9 mouse cellular contexts compared by ENCODE assay signal in the genomic region with DNA sequence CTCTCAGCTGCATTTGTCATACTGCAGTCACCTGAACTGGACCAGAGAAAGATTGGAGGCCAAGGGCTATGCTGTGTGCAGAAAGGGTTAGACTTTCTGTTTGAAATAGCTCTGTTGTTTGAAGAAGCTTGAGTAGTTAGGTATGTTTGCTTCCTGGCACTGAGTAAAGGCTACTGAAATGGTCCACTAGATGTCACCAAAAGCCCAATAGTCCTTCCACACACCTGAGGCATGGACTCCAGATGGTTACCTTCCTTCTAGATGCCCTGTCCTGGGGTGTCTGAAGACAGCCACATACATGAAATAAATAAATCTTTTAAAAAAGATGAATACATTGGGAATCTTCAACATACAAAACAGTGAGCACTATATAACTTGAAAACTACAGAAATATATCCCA. TPM values are rescaled to one million over a fixed set of nuclear protein-coding genes. Genes with fewer than 3 reads are reported as not detected.
DNase-seq lines count a peak whose midpoint lies in the region; ATAC-seq and TF ChIP-seq lines count a peak whose summit lies in the region.
"Had no signal": no experiment of that assay in that cellular context is flagged by ENCODE, and none has a peak within 500 bp of the region (broad histone marks: within the 10 kb centered on the region; RNA-seq: fewer than 3 reads in every experiment).

No protein-coding gene starts in this region.

- peaks cover 22% of the 10 kb centered on the region for H3K36me3 ChIP-seq in ES-Bruce4 (ENCODE audit: control insufficient read depth, insufficient read depth, low read length, poor library complexity, severe bottlenecking)
- no peaks in the 10 kb centered on the region for H3K36me3 ChIP-seq in embryonic facial prominence, embryonic 11.5 days (replicated peaks; ENCODE audit: control insufficient read depth, insufficient read depth, low read depth, low read length)
- no peaks in the 10 kb centered on the region for H3K36me3 ChIP-seq in heart, embryonic 11.5 days (ENCODE audit: control insufficient read depth, insufficient read depth, low read length)
- H3K36me3 ChIP-seq: liver, embryonic 15.5 days had no signal

- H3K9ac ChIP-seq in ES-Bruce4 (ENCODE audit: low read depth, poor library complexity, severe bottlenecking), result no peak overlapping the region
- H3K9ac ChIP-seq in embryonic facial prominence, embryonic 11.5 days (replicated peaks; ENCODE audit: low read length), result no peak overlapping the region
- no peak overlapping the region for H3K9ac ChIP-seq in heart, embryonic 11.5 days (ENCODE audit: low read depth, low read length)
- H3K9ac ChIP-seq: liver, embryonic 15.5 days had no signal

- 0 out of 2 replicates have a peak, but pooled peaks have one; percentile 14 for ATAC-seq in embryonic facial prominence, embryonic 11.5 days (replicated peaks; ENCODE audit: insufficient number of reproducible peaks, low FRiP score, low TSS enrichment, low read depth)
- no peak for ATAC-seq in heart, embryonic 11.5 days (replicated peaks; ENCODE audit: insufficient number of reproducible peaks, low FRiP score, low TSS enrichment)

- peak; percentile 2 for DNase-seq in gastrocnemius, adult 18-20 months (ENCODE audit: low spot score)
- no peak for DNase-seq in gastrocnemius, postnatal 25 days
- peak; percentile 25 for DNase-seq in embryonic facial prominence, embryonic 11.5 days (ENCODE audit: low spot score)
- peak; percentile 1 to 7 for DNase-seq in kidney, postnatal 4 days
- DNase-seq in spleen, postnatal 36 days (ENCODE audit: low spot score in 2 of 2), result no peak
- DNase-seq in T-cell, adult 2 months (ENCODE audit: low spot score), result no peak

- no peak for TF ChIP-seq EP300 in ES-Bruce4 (IDR thresholded peaks at IDR 0.05; ENCODE audit: insufficient read depth, low read depth, low read length)

- no peaks in the 10 kb centered on the region for H3K27me3 ChIP-seq in ES-Bruce4 (ENCODE audit: control insufficient read depth, insufficient read depth, low read length, poor library complexity, severe bottlenecking)
- H3K27me3 ChIP-seq in embryonic facial prominence, embryonic 11.5 days (ENCODE audit: control insufficient read depth, insufficient read depth, low read length), result peaks cover 3% of the 10 kb centered on the region; the same call in 1 of the 2 replicates
- peaks cover 17% of the 10 kb centered on the region for H3K27me3 ChIP-seq in heart, embryonic 11.5 days (ENCODE audit: control insufficient read depth, insufficient read depth, low read length)

- no peak overlapping the region for H3K4me3 ChIP-seq in ES-Bruce4 (ENCODE audit: low read depth, low read length)
- no peak overlapping the region for H3K4me3 ChIP-seq in embryonic facial prominence, embryonic 11.5 days (ENCODE audit: low read depth, low read length)
- H3K4me3 ChIP-seq in heart, embryonic 11.5 days (ENCODE audit: low read depth, low read length), result no peak overlapping the region
- H3K4me3 ChIP-seq: liver, embryonic 15.5 days had no signal

- peak; percentile 35 for TF ChIP-seq CTCF in ES-Bruce4 (IDR thresholded peaks at IDR 0.05; ENCODE audit: low read depth, low read length)

- H3K4me2 ChIP-seq in embryonic facial prominence, embryonic 11.5 days (ENCODE audit: low read depth, low read length), result no peak overlapping the region
- no peak overlapping the region for H3K4me2 ChIP-seq in heart, embryonic 11.5 days
- H3K4me2 ChIP-seq: liver, embryonic 15.5 days had no signal

- H3K4me1 ChIP-seq in ES-Bruce4 (ENCODE audit: control insufficient read depth, insufficient read depth, low read length), result no peaks in the 10 kb centered on the region
- no peaks in the 10 kb centered on the region for H3K4me1 ChIP-seq in embryonic facial prominence, embryonic 11.5 days (ENCODE audit: control insufficient read depth, insufficient read depth, low read length)
- no peaks in the 10 kb centered on the region for H3K4me1 ChIP-seq in heart, embryonic 11.5 days (ENCODE audit: control insufficient read depth, insufficient read depth, low read length)
- H3K4me1 ChIP-seq: liver, embryonic 15.5 days had no signal

- TF ChIP-seq POLR2A in ES-Bruce4 (IDR thresholded peaks at IDR 0.05; ENCODE audit: insufficient read depth, low read length), result no peak

- H3K9me3 ChIP-seq in ES-Bruce4 (replicated peaks; ENCODE audit: control insufficient read depth, insufficient read depth, low read length, poor library complexity, severe bottlenecking), result peaks cover 3% of the 10 kb centered on the region; the same call in 1 of the 2 replicates
- no peaks in the 10 kb centered on the region for H3K9me3 ChIP-seq in embryonic facial prominence, embryonic 11.5 days (replicated peaks; ENCODE audit: control insufficient read depth, low read length)
- H3K9me3 ChIP-seq in heart, embryonic 11.5 days (replicated peaks; ENCODE audit: control insufficient read depth, low read length), result no peaks in the 10 kb centered on the region
- H3K9me3 ChIP-seq: liver, embryonic 15.5 days had no signal

- H3K27ac ChIP-seq in ES-Bruce4 (ENCODE audit: insufficient read depth, low read length), result no peak overlapping the region
- no peak overlapping the region for H3K27ac ChIP-seq in embryonic facial prominence, embryonic 11.5 days (replicated peaks; ENCODE audit: low read depth, low read length)
- no peak overlapping the region for H3K27ac ChIP-seq in heart, embryonic 11.5 days (ENCODE audit: low read depth, low read length)
- H3K27ac ChIP-seq: liver, embryonic 15.5 days had no signal

RNA-seq across cellular contexts. Expression of a gene that starts 6.5 kb away (rescaled TPM):
- not detected for total RNA-seq in gastrocnemius, adult 18-20 months (2021)
- total RNA-seq in gastrocnemius, postnatal 25 days (2021), result not detected
- 19.3 and 27.3 TPM in 2 replicates for polyA plus RNA-seq in ES-Bruce4 (2011; ENCODE audit: insufficient read depth, insufficient read length, low read depth, missing spikeins)
- not detected in 2 replicates for polyA plus RNA-seq in embryonic facial prominence, embryonic 11.5 days (2014; fragmentation: Nextera tagmentation; extraction: Ambion mirVana)
- polyA plus RNA-seq in heart, embryonic 11.5 days (2014; fragmentation: Nextera tagmentation; extraction: Ambion mirVana), result not detected in 2 replicates
- polyA plus RNA-seq: liver, embryonic 15.5 days had no signal

RNA-seq across cellular contexts. Expression of a gene that starts 48.9 kb away (rescaled TPM):
- not detected for total RNA-seq in gastrocnemius, adult 18-20 months (2021)
- total RNA-seq in gastrocnemius, postnatal 25 days (2021), result not detected
- polyA plus RNA-seq in ES-Bruce4 (2011; ENCODE audit: insufficient read depth, insufficient read length, low read depth, missing spikeins), result 0.42 TPM in 1 of 2 replicates, not detected in the other
- not detected in 2 replicates for polyA plus RNA-seq in embryonic facial prominence, embryonic 11.5 days (2014; fragmentation: Nextera tagmentation; extraction: Ambion mirVana)
- not detected in 2 replicates for polyA plus RNA-seq in heart, embryonic 11.5 days (2014; fragmentation: Nextera tagmentation; extraction: Ambion mirVana)
- polyA plus RNA-seq: liver, embryonic 15.5 days had no signal

Comparison
In these comparisons a context has a peak if more than half of its experiments do, and no peak if none do; other contexts are left out.
1. DNase-seq: peak in gastrocnemius, adult 18-20 months (single experiment), embryonic facial prominence, embryonic 11.5 days (single experiment) and kidney, postnatal 4 days (2 of 2); none in gastrocnemius, postnatal 25 days (single experiment), spleen, postnatal 36 days (0 of 2) and T-cell, adult 2 months (single experiment).
2. RNA of a gene that starts 6.5 kb away (polyA plus RNA-seq): 19.3 to 27.3 TPM in ES-Bruce4; not detected in embryonic facial prominence, embryonic 11.5 days and not detected in heart, embryonic 11.5 days; every median in the first group is over 10 times any median in the second.